Mouse (Mus musculus) kidney, postnatal 0 days (tissue): ENCODE data around the gene Srgap3. TPM values are rescaled to one million over a fixed set of nuclear protein-coding genes. Genes with fewer than 3 reads are reported as not detected.
"Not testable (repeated sequence)": the region's sequence is repeated elsewhere in the genome, so short reads cannot be mapped to it uniquely, and the experiment has no call there.

ENCODE experiments used
- ATAC-seq: fragments of 200-750 bp; cut with Nextera tagmentation; replicated peaks from 2 replicates; pipeline ENCODE4 v1.8.0; 2017; ENCODE audit warnings: low read depth, moderate number of reproducible peaks, moderate TSS enrichment, moderate library complexity; ENCODE audit not compliant: low FRiP score
- DNase-seq: peaks from one replicate; pipeline ENCODE4 v3.0.0-alpha.2; 2016; ENCODE audit warnings: low spot score
- H3K27ac ChIP-seq: fragments of 300-500 bp; sonication (generic); 2 replicates; pipeline ENCODE4 v1.5.1; 2014; ENCODE audit warnings: mild to moderate bottlenecking
- H3K27me3 ChIP-seq: fragments of 300-500 bp; sonication (generic); 2 replicates; pipeline ENCODE4 v1.6.1; 2014; ENCODE audit warnings: low read length, mixed read lengths; ENCODE audit not compliant: insufficient read depth
- H3K36me3 ChIP-seq: fragments of 300-500 bp; sonication (generic); 2 replicates; pipeline ENCODE4 v1.6.1; 2014; ENCODE audit warnings: low read length, mixed read lengths; ENCODE audit not compliant: insufficient read depth
- H3K4me1 ChIP-seq: fragments of 300-500 bp; sonication (generic); replicated peaks from 2 replicates; pipeline ENCODE4 v1.6.1; 2014; ENCODE audit warnings: antibody characterized with exemption, low read length, mixed read lengths; ENCODE audit not compliant: insufficient read depth
- H3K4me2 ChIP-seq: fragments of 300-500 bp; sonication (generic); 2 replicates; pipeline ENCODE4 v1.6.1; 2014; ENCODE audit warnings: mild to moderate bottlenecking, low read length, moderate library complexity, mixed read lengths
- H3K4me3 ChIP-seq: fragments of 300-500 bp; sonication (generic); replicated peaks from 2 replicates; pipeline ENCODE4 v1.5.1; 2014; ENCODE audit warnings: low read depth, low read length
- H3K9ac ChIP-seq: fragments of 300-500 bp; sonication (generic); 2 replicates; pipeline ENCODE4 v1.6.1; 2014; ENCODE audit warnings: low read depth, low read length
- H3K9me3 ChIP-seq: fragments of 300-500 bp; sonication (generic); replicated peaks from 2 replicates; pipeline ENCODE4 v1.6.1; 2016; ENCODE audit warnings: low read length, inconsistent platforms, mixed read lengths
- CTCF ChIP-seq: IDR thresholded peaks from 2 replicates; pipeline ENCODE4 v1.5.1; 2016; ENCODE audit warnings: antibody characterized with exemption, low read depth, mild to moderate bottlenecking, moderate library complexity
- WGBS: fragments of 180-500 bp; shearing (Covaris S2); extraction: QIAGEN DNeasy Blood & Tissue Kit; methylation state at CpG from one replicate; pipeline ENCODE4 v1.1.7; 2014; 5-methylcytosine and 5-hydroxymethylcytosine counted together
- polyA plus RNA-seq: library from polyadenylated mRNA; unstranded; fragments of >200 nt; fragmentation: Nextera tagmentation; extraction: Ambion mirVana; gene quantifications from 2 replicates; pipeline ENCODE4 v1.2.1, GENCODE M21; 2015

The Srgap3 gene
- polyA plus RNA-seq, 1 experiment from 2014 or later, result 2.1 TPM

- no peak for TF ChIP-seq CTCF
- Histone ChIP-seq H3K27ac (peak overlapping the region; percentile 77), H3K4me2 (no peak overlapping the region), H3K36me3 (no peaks in the 10 kb centered on the region), H3K9ac (no peak overlapping the region), H3K9me3 (no peaks in the 10 kb centered on the region), H3K4me3 (no peak overlapping the region), H3K4me1 (no peaks in the 10 kb centered on the region), H3K27me3 (no peaks in the 10 kb centered on the region)
- WGBS, result 57% methylated on average over 7 of the region's 7 CpGs
- ATAC-seq, result peak; percentile 83
- DNase-seq, result no peak
Measured at GRCm38 (mm10) chr6:112871241-112871780, 75.8 kb downstream of the Srgap3 start.

GRCm38 (mm10) chr6:112868197-112868957 is 78.7 kb downstream of the Srgap3 start:
- Histone ChIP-seq H3K9ac (no peak overlapping the region), H3K9me3 (no peaks in the 10 kb centered on the region), H3K27ac (no peak overlapping the region), H3K27me3 (no peaks in the 10 kb centered on the region), H3K4me1 (0 out of 2 replicates have a peak, but pooled peaks cover 4% of the 10 kb centered on the region), H3K36me3 (no peaks in the 10 kb centered on the region), H3K4me2 (no peak overlapping the region), H3K4me3 (no peak overlapping the region)
- peak; percentile 10; the same call in 1 of the 2 replicates for TF ChIP-seq CTCF
- no peak for ATAC-seq
- WGBS, result 84% methylated on average over 9 of the region's 9 CpGs
- DNase-seq, result no peak

- DNase-seq (no peak), ATAC-seq (no peak)
- H3K4me3 ChIP-seq, result no peak overlapping the region
- WGBS, result 86% methylated on average over 4 of the region's 4 CpGs
- no peaks in the 10 kb centered on the region for H3K9me3 ChIP-seq
- no peaks in the 10 kb centered on the region for H3K27me3 ChIP-seq
- 0 out of 2 replicates have a peak, but pooled peaks cover 4% of the 10 kb centered on the region for H3K4me1 ChIP-seq
- H3K9ac ChIP-seq, result no peak overlapping the region
- no peak for TF ChIP-seq CTCF
- H3K36me3 ChIP-seq, result no peaks in the 10 kb centered on the region
- no peak overlapping the region for H3K4me2 ChIP-seq
- no peak overlapping the region for H3K27ac ChIP-seq
Measured at GRCm38 (mm10) chr6:112866096-112866495, 81.0 kb downstream of the Srgap3 start.

- DNase-seq, result no peak
- TF ChIP-seq CTCF, result no peak
- WGBS, result 33% methylated on average over 6 of the region's 6 CpGs
- H3K4me3 ChIP-seq, result no peak overlapping the region
- H3K4me2 ChIP-seq, result no peak overlapping the region
- H3K27me3 ChIP-seq, result no peaks in the 10 kb centered on the region
- ATAC-seq, result no peak; the same call in 1 of the 2 replicates
- no peaks in the 10 kb centered on the region for H3K9me3 ChIP-seq
- no peak overlapping the region for H3K9ac ChIP-seq
- H3K36me3 ChIP-seq, result no peaks in the 10 kb centered on the region
- H3K27ac ChIP-seq, result no peak overlapping the region
- 0 out of 2 replicates have a peak, but pooled peaks cover 4% of the 10 kb centered on the region for H3K4me1 ChIP-seq
Measured at GRCm38 (mm10) chr6:112865021-112865531, 82.0 kb downstream of the Srgap3 start.

DNA sequence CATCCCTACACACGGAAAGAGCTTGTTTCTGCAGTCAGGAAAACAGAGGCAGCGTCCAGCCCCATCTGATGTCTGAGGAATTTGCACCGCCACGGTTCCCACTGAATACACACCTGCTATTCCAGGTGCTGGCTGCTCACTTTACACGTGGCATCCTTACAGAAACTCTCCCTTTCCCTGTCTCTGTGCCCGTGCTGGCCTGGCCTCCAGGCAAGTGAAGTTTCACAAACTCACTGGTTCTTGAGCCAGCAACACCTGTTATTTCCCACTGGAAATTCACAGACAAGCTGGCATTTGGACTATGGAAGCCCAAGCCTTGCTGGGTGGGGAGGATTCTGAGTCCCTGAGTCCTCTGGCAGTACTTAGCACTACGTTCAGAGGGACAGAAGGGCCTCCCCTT is 84.6 kb downstream of the Srgap3 start:
- H3K27me3 ChIP-seq, result no peaks in the 10 kb centered on the region
- 0 out of 2 replicates have a peak, but pooled peaks cover 4% of the 10 kb centered on the region for H3K4me1 ChIP-seq
- 78% methylated on average over 7 of the region's 7 CpGs for WGBS
- no peak for TF ChIP-seq CTCF
- H3K36me3 ChIP-seq, result no peaks in the 10 kb centered on the region
- no peaks in the 10 kb centered on the region for H3K9me3 ChIP-seq
- no peak overlapping the region for H3K4me2 ChIP-seq
- H3K9ac ChIP-seq, result no peak overlapping the region
- ATAC-seq, result no peak
- no peak for DNase-seq
- no peak overlapping the region for H3K27ac ChIP-seq
- H3K4me3 ChIP-seq, result no peak overlapping the region

- H3K4me1 ChIP-seq, result 0 out of 2 replicates have a peak, but pooled peaks cover 4% of the 10 kb centered on the region
- DNase-seq (no peak), ATAC-seq (no peak)
- no peak overlapping the region for H3K9ac ChIP-seq
- no peaks in the 10 kb centered on the region for H3K36me3 ChIP-seq
- no peak overlapping the region for H3K4me2 ChIP-seq
- no peak overlapping the region for H3K27ac ChIP-seq
- no peaks in the 10 kb centered on the region for H3K27me3 ChIP-seq
- H3K9me3 ChIP-seq, result no peaks in the 10 kb centered on the region
- H3K4me3 ChIP-seq, result no peak overlapping the region
- 80% methylated on average over 11 of the region's 11 CpGs for WGBS
- no peak for TF ChIP-seq CTCF
Measured at GRCm38 (mm10) chr6:112861351-112862297, 85.4 kb downstream of the Srgap3 start.

GRCm38 (mm10) chr6:112860290-112860689 is 86.8 kb downstream of the Srgap3 start:
- not testable (repeated sequence) for H3K4me3 ChIP-seq, H3K9ac ChIP-seq, H3K4me1 ChIP-seq, H3K4me2 ChIP-seq, DNase-seq, H3K36me3 ChIP-seq, H3K9me3 ChIP-seq, H3K27ac ChIP-seq, ATAC-seq, H3K27me3 ChIP-seq
- 95% methylated on average over 5 of the region's 5 CpGs for WGBS
